Comparison of ENCODE assay signal across 9 mouse cellular contexts in genomic region chr11:75926431-75927312, GRCm38 (mm10). TPM values are rescaled to one million over a fixed set of nuclear protein-coding genes. Genes with fewer than 3 reads are reported as not detected.
DNase-seq lines count a peak whose midpoint lies in the region; ATAC-seq and TF ChIP-seq lines count a peak whose summit lies in the region.
"Had no signal": no experiment of that assay in that cellular context is flagged by ENCODE, and none has a peak within 500 bp of the region (broad histone marks: within the 10 kb centered on the region; RNA-seq: fewer than 3 reads in every experiment).

No protein-coding gene starts in this region.

- H3K4me1 ChIP-seq in G1E (ENCODE audit: insufficient read depth, low read depth, low read length) = peaks cover 7% of the 10 kb centered on the region
- H3K4me1 ChIP-seq in liver, embryonic 13.5 days (replicated peaks) = peaks cover 24% of the 10 kb centered on the region

- H3K9me3 ChIP-seq in G1E (replicated peaks) = no peaks in the 10 kb centered on the region
- H3K9me3 ChIP-seq in liver, embryonic 13.5 days (replicated peaks) = no peaks in the 10 kb centered on the region

- DNase-seq in heart, adult 18-20 months = peak; percentile 24 to 49
- no peak for DNase-seq in heart, adult 9 months (ENCODE audit: low spot score in 2 of 2)
- peak; percentile 26 for DNase-seq in G1E (ENCODE audit: low spot score)
- peak; percentile 70 to 80 for DNase-seq in heart, postnatal 10 days
- DNase-seq in liver, embryonic 13.5 days = peak; percentile 33
- DNase-seq in skeletal muscle tissue, adult 2 months (ENCODE audit: low read depth, low spot score) = peak; percentile 43
- DNase-seq in frontal cortex, postnatal 14 days (ENCODE audit: low spot score in 2 of 2) = no peak
- DNase-seq in Muller cell, postnatal 12 days (ENCODE audit: inconsistent ontology term) = no peak

- ATAC-seq in G1E (ENCODE audit: extremely low read depth, insufficient number of reproducible peaks, low FRiP score, poor library complexity, severe bottlenecking) = no peak
- ATAC-seq in liver, embryonic 13.5 days (ENCODE audit: low read depth) = peak; percentile 91

- no peak overlapping the region; the same call in 1 of the 2 replicates for H3K4me3 ChIP-seq in G1E (ENCODE audit: low read depth, low read length)
- no peak overlapping the region for H3K4me3 ChIP-seq in liver, embryonic 13.5 days (replicated peaks)
- H3K4me3 ChIP-seq: myocyte had no signal

- H3K27me3 ChIP-seq in G1E (ENCODE audit: insufficient read depth, low read length) = peaks cover 11% of the 10 kb centered on the region; the same call in 1 of the 2 replicates
- H3K27me3 ChIP-seq in liver, embryonic 13.5 days = 0 out of 2 replicates have a peak, but pooled peaks cover 5% of the 10 kb centered on the region

- TF ChIP-seq CTCF in G1E (IDR thresholded peaks at IDR 0.05; ENCODE audit: low read depth, low read length) = no peak

- no peaks in the 10 kb centered on the region for H3K36me3 ChIP-seq in G1E (replicated peaks)
- no peaks in the 10 kb centered on the region for H3K36me3 ChIP-seq in liver, embryonic 13.5 days

- intact Hi-C loops in heart, postnatal 10 days (cut with DNase I) = no loop called here

- no peak overlapping the region for H3K9ac ChIP-seq in liver, embryonic 13.5 days

- WGBS in liver, embryonic 13.5 days (ENCODE audit: insufficient replicate concordance) = 41% methylated on average over 13 of the region's 13 CpGs

- H3K27ac ChIP-seq in liver, embryonic 13.5 days = no peak overlapping the region

- H3K4me2 ChIP-seq in liver, embryonic 13.5 days = no peak overlapping the region

RNA-seq across cellular contexts. Expression of gene Rph3al, which starts 11.6 kb away (rescaled TPM):
- 10 to 100 TPM in 1 of 2 experiments, 1 to 10 TPM in 1; 7.4 to 10.0 TPM for total RNA-seq in heart, adult 18-20 months (2021)
- not detected in 2 replicates for total RNA-seq in G1E (2014; fragmentation: Nextera tagmentation)
- not detected in 2 replicates for total RNA-seq in G1E (2017)
- polyA plus RNA-seq in G1E (2012) = 0.08 TPM in 1 of 2 replicates, not detected in the other
- 10 to 100 TPM; 23.2 to 25.0 TPM for total RNA-seq in heart, postnatal 10 days (2021)
- polyA plus RNA-seq in liver, embryonic 13.5 days (2015; fragmentation: Nextera tagmentation; extraction: Ambion mirVana) = 0.31 and 0.43 TPM in 2 replicates

Comparison
In these comparisons a context has a peak if more than half of its experiments do, and no peak if none do; other contexts are left out.
1. DNase-seq: peak in heart, adult 18-20 months (2 of 2), G1E (single experiment), heart, postnatal 10 days (2 of 2), liver, embryonic 13.5 days (single experiment) and skeletal muscle tissue, adult 2 months (single experiment); none in heart, adult 9 months (0 of 2), frontal cortex, postnatal 14 days (0 of 2) and Muller cell, postnatal 12 days (single experiment).
2. RNA of gene Rph3al, which starts 11.6 kb away (total RNA-seq): 23.2 to 25.0 TPM in heart, postnatal 10 days and 7.4 to 10.0 TPM in heart, adult 18-20 months; not detected in G1E; every median in the first group is over 4 times any median in the second.